Mouse (Mus musculus) cortical plate, adult 2 months (tissue): ENCODE measurements at regions not wholly inside any gene's neighbourhood (a gene's known extent, or its start where the extent isn't known, plus 50 kb on each side); places are given as distances from the start of the nearest gene placed in this dataset.

Experiments
- H3K27ac ChIP-seq: fragments of 200-500 bp; 2 replicates; pipeline ENCODE4 v1.5.1; 2012; ENCODE audit warnings: low read length, control low read depth, inconsistent platforms; ENCODE audit not compliant: insufficient read depth
- H3K4me1 ChIP-seq: fragments of 200-500 bp; 2 replicates; pipeline ENCODE4 v1.6.1; 2011; ENCODE audit warnings: low read length; ENCODE audit not compliant: control insufficient read depth, insufficient read depth
- H3K4me3 ChIP-seq: fragments of 200-500 bp; 2 replicates; pipeline ENCODE4 v1.5.1; 2011; ENCODE audit warnings: mild to moderate bottlenecking, low read length, control low read depth; ENCODE audit not compliant: insufficient read depth
- CTCF ChIP-seq: fragments of 200-500 bp; IDR thresholded peaks from 2 replicates; pipeline ENCODE4 v1.5.1; 2011; ENCODE audit warnings: mild to moderate bottlenecking, control low read depth, low read length; ENCODE audit not compliant: insufficient read depth; ENCODE audit errors: extremely low read depth
- POLR2A ChIP-seq: fragments of 200-500 bp; IDR thresholded peaks from 2 replicates; pipeline ENCODE4 v1.6.1; 2011; ENCODE audit warnings: mild to moderate bottlenecking, low read length, control low read depth; ENCODE audit not compliant: insufficient read depth; ENCODE audit errors: extremely low read depth

DNA sequence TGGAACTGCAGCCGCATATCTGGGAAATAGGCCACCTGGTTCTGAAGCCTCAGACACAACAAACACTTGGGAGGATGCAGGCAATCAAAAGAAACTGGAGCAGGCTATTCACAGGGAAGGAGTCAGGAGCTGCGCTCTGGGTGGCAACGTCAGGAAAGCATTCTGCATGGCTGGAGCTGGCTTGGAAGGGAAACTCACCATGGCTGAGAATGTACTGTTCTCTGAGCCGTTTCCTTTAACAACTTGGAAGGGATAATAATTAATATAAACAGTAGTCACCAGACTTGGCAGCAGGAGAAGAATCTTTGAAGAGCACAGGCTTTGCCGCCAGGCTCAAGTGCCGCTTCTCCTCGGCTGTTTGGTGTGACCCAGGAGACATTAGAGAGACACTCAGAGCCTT is 434.5 kb downstream of the Tns3 start:
- no peak for TF ChIP-seq POLR2A
- no peak for TF ChIP-seq CTCF
- Histone ChIP-seq H3K4me1 (no peaks in the 10 kb centered on the region), H3K4me3 (no peak overlapping the region), H3K27ac (no peak overlapping the region)

DNA sequence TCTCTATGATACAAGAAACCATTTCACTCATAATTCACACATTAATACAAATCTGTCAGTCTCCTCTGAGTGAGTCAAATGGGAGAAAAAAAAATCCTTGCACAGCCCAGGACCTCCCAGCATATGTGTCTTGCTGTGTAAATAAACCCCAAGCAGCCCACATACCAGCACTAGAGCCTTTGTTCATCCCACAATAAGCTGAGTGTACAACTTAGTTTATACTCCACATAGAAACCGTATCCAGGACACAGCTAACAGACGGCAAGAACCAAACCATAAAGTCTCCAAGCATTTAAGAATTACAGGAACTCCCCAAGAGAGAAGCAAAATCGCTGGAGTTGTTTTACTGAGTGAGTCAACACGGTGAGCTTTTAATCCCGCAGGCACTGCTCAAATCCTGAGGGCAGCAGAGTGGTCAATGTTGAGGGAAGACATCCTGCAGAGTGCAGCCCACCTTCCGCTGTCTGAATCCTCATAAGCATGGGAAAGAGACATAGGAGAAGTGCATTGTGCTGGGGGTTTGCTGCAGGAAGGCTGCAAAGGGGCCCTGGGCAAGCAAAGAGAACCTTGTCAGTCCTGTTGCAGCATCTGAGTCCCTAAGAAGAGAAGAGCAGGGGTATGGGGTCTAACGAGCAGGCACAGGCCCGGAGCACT is 436.4 kb downstream of the Tns3 start:
- no peak overlapping the region for H3K4me3 ChIP-seq
- TF ChIP-seq CTCF = no peak
- H3K27ac ChIP-seq = no peak overlapping the region
- H3K4me1 ChIP-seq = no peaks in the 10 kb centered on the region

DNA sequence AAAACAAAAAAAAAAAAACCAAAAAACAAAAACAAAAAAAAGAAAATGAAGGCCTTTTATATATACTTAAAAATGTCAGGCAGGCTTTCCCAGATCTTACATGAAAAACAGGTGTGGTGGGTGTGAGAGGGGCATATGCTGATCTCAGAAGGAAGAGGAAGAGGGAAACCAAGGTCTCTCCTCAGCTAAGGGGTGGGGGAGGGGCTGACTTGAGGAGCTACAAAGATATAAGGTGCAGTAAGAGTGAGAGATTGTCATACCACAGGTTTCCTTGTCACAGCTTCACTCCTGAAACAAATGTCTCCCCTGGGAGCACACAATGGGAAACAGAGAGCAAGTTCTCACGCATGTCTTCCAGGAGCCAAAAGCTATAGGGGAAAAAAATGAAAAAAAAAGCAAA is 440.0 kb downstream of the Tns3 start:
- Histone ChIP-seq H3K27ac (no peak overlapping the region), H3K4me1 (no peaks in the 10 kb centered on the region), H3K4me3 (no peak overlapping the region)
- TF ChIP-seq POLR2A = no peak
- TF ChIP-seq CTCF = no peak

DNA sequence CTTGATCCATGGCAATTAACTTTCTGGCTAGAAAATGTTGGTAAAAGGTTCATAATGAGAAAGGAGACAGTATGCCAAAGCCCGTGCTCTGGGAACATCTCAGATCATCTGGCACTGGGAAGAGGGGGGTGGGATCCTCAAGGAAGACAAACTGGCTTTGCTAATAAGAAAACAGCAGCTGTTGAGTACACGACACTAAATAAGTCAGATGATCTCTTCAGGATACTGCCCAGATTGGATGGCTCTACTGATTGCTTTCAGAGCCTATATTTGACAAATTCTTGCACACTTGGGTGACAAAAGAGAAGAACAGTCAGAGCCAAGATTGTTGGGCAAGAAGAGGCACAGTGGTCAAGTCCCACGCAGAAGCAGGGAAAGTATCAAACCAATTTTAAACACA is 443.7 kb downstream of the Tns3 start:
- Histone ChIP-seq H3K4me1 (no peaks in the 10 kb centered on the region), H3K4me3 (no peak overlapping the region), H3K27ac (no peak overlapping the region)
- TF ChIP-seq CTCF (no peak), POLR2A (no peak)

DNA sequence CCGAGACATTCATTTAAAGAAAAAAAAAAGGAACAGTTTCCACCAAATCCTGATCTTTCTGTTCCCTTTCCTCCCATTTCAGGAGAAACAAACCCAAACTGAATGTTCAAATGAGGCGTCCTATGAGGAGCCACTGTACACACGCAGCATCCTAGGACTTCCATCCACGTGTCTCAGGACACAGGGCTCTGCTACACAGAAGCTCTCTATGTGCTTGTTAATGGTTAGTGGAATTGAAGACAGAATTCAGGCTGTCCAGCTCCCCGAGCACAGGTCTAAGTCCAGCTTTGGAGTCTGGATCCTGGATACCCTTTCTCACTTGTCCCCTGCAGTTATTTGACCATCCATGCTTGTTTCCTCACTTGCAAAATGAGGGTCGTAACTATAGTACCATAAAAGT is 444.4 kb downstream of the Tns3 start:
- Histone ChIP-seq H3K4me3 (no peak overlapping the region), H3K4me1 (no peaks in the 10 kb centered on the region), H3K27ac (no peak overlapping the region)
- TF ChIP-seq CTCF (no peak), POLR2A (no peak)

DNA sequence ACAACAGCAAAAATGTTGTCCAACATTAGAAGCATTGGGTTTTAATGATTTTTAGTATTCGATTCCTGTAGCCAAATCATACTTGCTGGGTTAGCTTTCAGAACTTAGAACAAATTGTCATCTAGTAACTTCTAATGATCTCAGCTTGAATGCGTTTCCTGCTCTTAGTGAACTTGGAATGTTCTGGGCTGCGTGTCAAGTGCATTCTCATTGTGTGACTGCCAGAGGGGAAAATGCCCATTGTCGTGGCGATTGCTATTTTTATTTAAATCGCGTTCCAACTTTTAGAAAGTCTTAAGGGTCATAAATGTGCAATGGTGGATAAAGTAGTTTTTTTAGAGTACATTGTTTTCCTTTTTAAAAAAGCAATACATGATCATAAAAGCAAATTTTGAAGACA is 448.7 kb downstream of the Tns3 start:
- peak overlapping the region; percentile 56; the same call in 1 of the 2 replicates for H3K27ac ChIP-seq
- H3K4me1 ChIP-seq = no peaks in the 10 kb centered on the region; the same call in 1 of the 2 replicates
- TF ChIP-seq CTCF (no peak), POLR2A (no peak)
- H3K4me3 ChIP-seq = no peak overlapping the region

DNA sequence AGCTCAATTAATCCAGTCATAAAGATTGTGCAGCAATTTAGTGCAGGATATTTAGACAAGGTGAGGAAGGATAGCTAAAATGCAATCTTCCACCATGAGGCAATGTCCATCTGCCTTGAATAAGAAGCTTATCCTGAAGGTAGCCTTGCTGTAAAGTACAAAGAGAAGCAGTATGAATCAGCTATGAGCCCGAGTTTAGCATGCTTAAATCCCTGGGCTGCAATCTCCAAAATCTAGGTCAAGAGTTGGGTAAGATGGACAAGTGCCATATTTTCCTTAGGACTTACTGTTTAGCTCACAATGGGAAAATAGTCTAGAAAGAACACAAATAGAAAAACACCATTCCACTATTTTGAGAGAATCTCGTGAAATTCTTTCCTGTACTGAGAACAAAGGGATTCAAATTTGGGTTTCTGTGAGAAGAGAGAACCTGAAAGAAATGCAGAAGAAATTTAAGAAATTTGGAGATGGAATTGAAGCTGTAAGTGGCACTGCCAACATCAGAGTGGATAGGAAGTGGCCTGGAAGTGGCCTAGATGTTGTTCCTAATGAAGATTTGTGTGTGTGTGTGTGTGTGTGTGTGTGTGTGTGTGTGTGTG is 449.9 kb downstream of the Tns3 start:
- H3K4me3 ChIP-seq = no peak overlapping the region
- H3K4me1 ChIP-seq = no peaks in the 10 kb centered on the region; the same call in 1 of the 2 replicates
- TF ChIP-seq CTCF (no peak), POLR2A (no peak)
- no peak overlapping the region for H3K27ac ChIP-seq

DNA sequence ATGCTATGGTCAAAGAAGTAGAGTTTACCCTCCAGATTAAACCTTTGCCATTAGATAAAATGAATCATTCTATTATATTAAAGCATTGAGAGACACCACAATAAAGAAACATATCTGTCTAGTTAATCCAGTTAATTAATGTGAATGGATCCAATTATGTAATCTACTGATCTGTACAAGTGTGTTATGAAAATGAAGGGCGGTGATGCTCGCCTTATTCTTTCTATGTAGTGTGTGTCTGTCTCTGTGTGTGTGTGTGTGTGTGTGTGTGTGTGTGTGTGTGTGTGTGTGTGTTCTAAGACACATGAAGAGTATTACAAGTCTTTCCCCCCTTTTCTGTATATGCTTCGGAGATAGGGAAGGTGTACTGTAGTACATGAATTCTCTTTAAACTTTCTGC is 451.2 kb downstream of the Tns3 start:
- Histone ChIP-seq H3K4me3 (no peak overlapping the region), H3K4me1 (no peaks in the 10 kb centered on the region; the same call in 1 of the 2 replicates), H3K27ac (no peak overlapping the region)
- TF ChIP-seq POLR2A = no peak
- TF ChIP-seq CTCF = no peak

DNA sequence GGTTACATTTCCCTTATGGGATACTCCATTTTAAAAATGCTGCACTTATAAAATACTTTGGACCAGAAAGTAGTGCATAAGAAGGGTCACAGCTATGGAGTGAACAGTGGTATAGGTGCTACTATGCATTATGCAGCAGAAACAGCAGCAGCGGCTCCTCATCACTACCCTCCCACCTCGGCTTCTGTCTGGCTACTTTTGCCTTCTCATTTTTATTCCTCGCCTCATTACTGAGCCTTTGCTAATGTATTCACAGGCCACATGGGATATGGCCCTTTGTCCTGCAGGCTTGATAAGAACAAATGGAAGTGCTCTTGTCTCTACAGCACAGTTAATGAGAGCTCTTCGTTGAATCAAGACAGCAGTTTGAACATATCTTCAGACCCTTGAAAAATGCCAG is 451.6 kb downstream of the Tns3 start:
- Histone ChIP-seq H3K4me3 (no peak overlapping the region), H3K27ac (no peak overlapping the region), H3K4me1 (no peaks in the 10 kb centered on the region; the same call in 1 of the 2 replicates)
- no peak for TF ChIP-seq POLR2A
- TF ChIP-seq CTCF = no peak

DNA sequence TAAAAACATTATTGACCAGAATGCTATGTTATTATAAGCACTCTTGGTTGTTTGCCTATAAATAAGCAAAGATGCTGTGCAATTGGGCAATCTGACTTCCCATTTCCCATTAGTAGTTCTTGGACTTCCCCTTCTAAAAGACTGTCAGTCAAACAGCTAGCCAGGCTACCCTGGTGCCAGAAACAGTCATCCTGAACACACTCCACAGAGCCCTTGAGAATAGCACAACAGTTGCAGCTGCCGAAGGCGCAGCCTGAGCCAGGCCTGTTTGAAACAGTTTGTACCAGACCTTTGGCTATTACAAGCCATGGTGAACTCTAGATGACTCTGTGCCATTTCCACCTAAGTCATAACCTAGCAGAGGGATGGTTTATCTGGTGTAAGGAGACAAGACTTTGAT is 455.3 kb downstream of the Tns3 start:
- Histone ChIP-seq H3K27ac (no peak overlapping the region), H3K4me1 (no peaks in the 10 kb centered on the region), H3K4me3 (no peak overlapping the region)
- TF ChIP-seq CTCF (no peak), POLR2A (no peak)
